Comparison of ENCODE assay signal across 26 mouse cellular contexts in the genomic region with DNA sequence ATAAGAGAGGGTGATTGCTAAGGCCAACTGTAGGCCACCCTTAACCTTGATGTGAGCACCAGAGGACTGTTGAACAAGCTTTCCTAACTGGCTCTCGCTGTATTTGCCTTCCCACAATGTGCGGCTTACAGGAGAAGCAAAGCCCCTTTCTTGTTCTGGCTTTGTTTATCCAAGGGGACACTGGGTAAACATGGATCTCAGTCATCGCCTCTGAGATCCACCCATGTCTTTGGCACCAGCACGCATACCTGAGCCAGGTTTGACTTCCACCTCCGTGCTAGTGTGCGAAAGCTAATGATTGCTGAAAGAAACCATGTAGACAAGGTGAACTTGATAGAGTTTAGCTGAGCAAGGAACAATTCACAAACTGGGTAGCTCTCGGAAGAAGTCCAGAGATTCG. TPM values are rescaled to one million over a fixed set of nuclear protein-coding genes. Genes with fewer than 3 reads are reported as not detected.
"Had no signal": no experiment of that assay in that cellular context is flagged by ENCODE, and none has a peak within 500 bp of the region (broad histone marks: within the 10 kb centered on the region; RNA-seq: fewer than 3 reads in every experiment).

No protein-coding gene starts in this region.

- ATAC-seq: hindbrain, postnatal 0 days; intestine, embryonic 16.5 days had no signal

- H3K4me1 ChIP-seq: heart, embryonic 13.5 days; heart, embryonic 15.5 days; hindbrain, embryonic 13.5 days; hindbrain, embryonic 15.5 days; kidney, embryonic 15.5 days; limb, embryonic 15.5 days had no signal

- H3K4me2 ChIP-seq: heart, embryonic 11.5 days; heart, embryonic 13.5 days; heart, embryonic 15.5 days; hindbrain, embryonic 13.5 days; hindbrain, embryonic 15.5 days; kidney, embryonic 15.5 days; limb, embryonic 13.5 days; limb, embryonic 15.5 days had no signal

- H3K27ac ChIP-seq: heart, adult 2 months; heart, embryonic 13.5 days; heart, embryonic 15.5 days; hindbrain, embryonic 13.5 days; hindbrain, embryonic 15.5 days; hindbrain, postnatal 0 days; kidney, embryonic 15.5 days; kidney, postnatal 0 days; limb, embryonic 13.5 days; limb, embryonic 15.5 days had no signal

- H3K27me3 ChIP-seq: heart, embryonic 13.5 days; heart, embryonic 15.5 days; hindbrain, embryonic 13.5 days; hindbrain, embryonic 15.5 days; kidney, embryonic 15.5 days; limb, embryonic 13.5 days; limb, embryonic 15.5 days had no signal

- DNase-seq: gastrocnemius, postnatal 14 days; gastrocnemius, postnatal 36 days; heart, adult 11 months; heart, adult 2 months; heart, postnatal 14 days; heart, postnatal 36 days; kidney, adult 11 months; kidney, adult 2 months; kidney, adult 9 months; kidney, postnatal 14 days; kidney, postnatal 36 days; layer of hippocampus, adult 9-11 months; layer of hippocampus, postnatal 36 days; left cerebral cortex, postnatal 4 days had no signal

- H3K36me3 ChIP-seq: heart, embryonic 13.5 days; heart, embryonic 15.5 days; hindbrain, embryonic 13.5 days; hindbrain, embryonic 15.5 days; kidney, embryonic 15.5 days; limb, embryonic 13.5 days; limb, embryonic 15.5 days had no signal

- H3K9me3 ChIP-seq: heart, embryonic 13.5 days; heart, embryonic 15.5 days; hindbrain, embryonic 13.5 days; hindbrain, embryonic 15.5 days; kidney, embryonic 15.5 days; limb, embryonic 13.5 days; limb, embryonic 15.5 days had no signal

- H3K4me3 ChIP-seq: heart, adult 2 months; heart, embryonic 13.5 days; heart, embryonic 15.5 days; hindbrain, embryonic 13.5 days; hindbrain, embryonic 15.5 days; kidney, embryonic 15.5 days; limb, embryonic 13.5 days; limb, embryonic 15.5 days had no signal

- H3K9ac ChIP-seq: heart, embryonic 13.5 days; heart, embryonic 15.5 days; hindbrain, embryonic 13.5 days; hindbrain, embryonic 15.5 days; kidney, embryonic 15.5 days; limb, embryonic 13.5 days; limb, embryonic 15.5 days had no signal

RNA-seq across cellular contexts. Expression of a gene that starts 49.8 kb away (rescaled TPM):
- polyA plus RNA-seq: heart, embryonic 11.5 days; heart, postnatal 0 days had no signal
